11 mouse cellular contexts compared by ENCODE assay signal in the genomic region with DNA sequence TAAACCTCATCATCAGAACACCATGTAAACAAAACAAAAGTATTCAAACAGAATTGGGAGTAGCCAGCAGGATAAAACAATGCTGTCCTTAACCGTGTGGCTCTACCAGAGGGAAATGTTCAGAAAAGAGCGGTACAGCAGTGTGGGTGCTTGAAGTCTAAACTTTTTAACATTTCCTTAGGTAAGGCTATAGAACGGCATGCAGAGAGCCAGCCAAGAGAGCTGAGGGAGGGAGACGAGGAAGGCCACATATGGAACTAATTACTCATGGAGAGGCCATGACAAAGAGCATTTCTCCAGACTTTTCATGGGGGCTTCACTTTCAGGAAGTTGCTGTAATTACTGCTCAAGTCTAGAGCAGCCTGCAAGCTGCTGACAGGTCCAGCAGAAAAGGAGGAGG.
DNase-seq lines count a peak whose midpoint lies in the region; ATAC-seq lines count a peak whose summit lies in the region.
"Had no signal": no experiment of that assay in that cellular context is flagged by ENCODE, and none has a peak within 500 bp of the region (broad histone marks: within the 10 kb centered on the region; RNA-seq: fewer than 3 reads in every experiment).

No protein-coding gene starts in this region.

- H3K4me1 ChIP-seq in kidney, embryonic 14.5 days (ENCODE audit: control insufficient read depth, insufficient read depth, low read length), result peaks cover 12% of the 10 kb centered on the region
- H3K4me1 ChIP-seq in heart, embryonic 12.5 days (replicated peaks), result peaks cover 26% of the 10 kb centered on the region
- H3K4me1 ChIP-seq: midbrain, embryonic 13.5 days had no signal

- H3K4me3 ChIP-seq in kidney, embryonic 14.5 days (ENCODE audit: low read length), result no peak overlapping the region
- no peak overlapping the region for H3K4me3 ChIP-seq in heart, embryonic 12.5 days
- H3K4me3 ChIP-seq: midbrain, embryonic 13.5 days had no signal

- H3K27me3 ChIP-seq in kidney, embryonic 14.5 days (ENCODE audit: control insufficient read depth, insufficient read depth, low read length), result no peaks in the 10 kb centered on the region
- H3K27me3 ChIP-seq in heart, embryonic 12.5 days (replicated peaks), result no peaks in the 10 kb centered on the region

- 0 out of 2 replicates have a peak overlapping the region, but pooled peaks have one; percentile 31 for H3K9ac ChIP-seq in kidney, embryonic 14.5 days (ENCODE audit: low read depth, low read length)
- H3K9ac ChIP-seq in heart, embryonic 12.5 days, result no peak overlapping the region
- H3K9ac ChIP-seq: midbrain, embryonic 13.5 days had no signal

- 16% methylated on average over 4 of the region's 4 CpGs for WGBS in kidney, embryonic 14.5 days
- WGBS in heart, embryonic 12.5 days, result 22% methylated on average over 4 of the region's 4 CpGs

- peak overlapping the region; percentile 90 for H3K27ac ChIP-seq in kidney, embryonic 14.5 days (ENCODE audit: low read depth, low read length)
- peak overlapping the region; percentile 97 for H3K27ac ChIP-seq in heart, embryonic 12.5 days (ENCODE audit: poor library complexity, severe bottlenecking)
- H3K27ac ChIP-seq: midbrain, embryonic 13.5 days had no signal

- H3K4me2 ChIP-seq in kidney, embryonic 14.5 days (replicated peaks; ENCODE audit: low read depth, low read length), result no peak overlapping the region
- peak overlapping the region; percentile 49; the same call in 1 of the 2 replicates for H3K4me2 ChIP-seq in heart, embryonic 12.5 days
- H3K4me2 ChIP-seq: midbrain, embryonic 13.5 days had no signal

- no peaks in the 10 kb centered on the region for H3K9me3 ChIP-seq in kidney, embryonic 14.5 days (ENCODE audit: control insufficient read depth, low read length)
- no peaks in the 10 kb centered on the region for H3K9me3 ChIP-seq in heart, embryonic 12.5 days (replicated peaks)
- H3K9me3 ChIP-seq: G1E; midbrain, embryonic 13.5 days had no signal

- ATAC-seq in kidney, embryonic 14.5 days (ENCODE audit: low FRiP score, low TSS enrichment), result peak; percentile 82
- ATAC-seq in common myeloid progenitor, adult 5-6 weeks (replicated peaks; ENCODE audit: low read depth, poor library complexity, severe bottlenecking), result 0 out of 2 replicates have a peak, but pooled peaks have one; percentile 33
- peak; percentile 54; the same call in 1 of the 2 replicates for ATAC-seq in heart, embryonic 12.5 days (ENCODE audit: insufficient number of reproducible peaks, low FRiP score)
- ATAC-seq in megakaryocyte progenitor cell, adult 5-6 weeks (replicated peaks; ENCODE audit: poor library complexity), result peak; percentile 35; the same call in 1 of the 2 replicates
- ATAC-seq: midbrain, embryonic 13.5 days had no signal

- no peaks in the 10 kb centered on the region; the same call in 1 of the 2 replicates for H3K36me3 ChIP-seq in kidney, embryonic 14.5 days (ENCODE audit: control insufficient read depth, insufficient read depth, low read length)
- no peaks in the 10 kb centered on the region for H3K36me3 ChIP-seq in heart, embryonic 12.5 days
- H3K36me3 ChIP-seq: G1E; midbrain, embryonic 13.5 days had no signal

- DNase-seq in kidney, adult 11 months, result no peak
- no peak for DNase-seq in thymus, postnatal 36 days
- DNase-seq in B cell, adult 2 months, result no peak
- DNase-seq in right cerebral cortex, postnatal 25 days, result no peak
- DNase-seq: right cerebral cortex, postnatal 4 days had no signal
